Mouse (Mus musculus) stomach, postnatal 0 days (tissue): Measurements from ENCODE around the gene Mboat2.

ENCODE experiments used
- CTCF ChIP-seq: IDR thresholded peaks from 2 replicates; pipeline ENCODE4 v1.5.1; 2016; ENCODE audit warnings: antibody characterized with exemption, low read depth, mild to moderate bottlenecking, moderate library complexity
- EP300 ChIP-seq: optimal IDR thresholded peaks from 2 replicates; pipeline ENCODE3; 2016; ENCODE audit warnings: antibody characterized with exemption

- no peak for TF ChIP-seq CTCF
- TF ChIP-seq EP300, result no peak
Measured at GRCm38 (mm10) chr12:24822831-24823230, 7.8 kb upstream of the Mboat2 start.
